Mouse (Mus musculus): ENCODE data around the gene Ckm. TPM values are rescaled to one million over a fixed set of nuclear protein-coding genes. Genes with fewer than 3 reads are reported as not detected.

Ckm gene
- polyA plus RNA-seq, 1 experiment from 2014 or later = not detected

GRCm38 (mm10) chr7:19462884-19463381 is 58.4 kb downstream of the Ckm start, which contains the start of gene Exoc3l2:
Gene Exoc3l2 (plus strand): TSS chr7:19463331.
- CTCF ChIA-PET = interaction anchor here (1.5 kb wide), 1 partner anchor 24 kb away, joined by 3 read pairs; no protein-coding TSS in a partner anchor
- no peak for DNase-seq (ENCODE audit: low read depth, low spot score)

DNA sequence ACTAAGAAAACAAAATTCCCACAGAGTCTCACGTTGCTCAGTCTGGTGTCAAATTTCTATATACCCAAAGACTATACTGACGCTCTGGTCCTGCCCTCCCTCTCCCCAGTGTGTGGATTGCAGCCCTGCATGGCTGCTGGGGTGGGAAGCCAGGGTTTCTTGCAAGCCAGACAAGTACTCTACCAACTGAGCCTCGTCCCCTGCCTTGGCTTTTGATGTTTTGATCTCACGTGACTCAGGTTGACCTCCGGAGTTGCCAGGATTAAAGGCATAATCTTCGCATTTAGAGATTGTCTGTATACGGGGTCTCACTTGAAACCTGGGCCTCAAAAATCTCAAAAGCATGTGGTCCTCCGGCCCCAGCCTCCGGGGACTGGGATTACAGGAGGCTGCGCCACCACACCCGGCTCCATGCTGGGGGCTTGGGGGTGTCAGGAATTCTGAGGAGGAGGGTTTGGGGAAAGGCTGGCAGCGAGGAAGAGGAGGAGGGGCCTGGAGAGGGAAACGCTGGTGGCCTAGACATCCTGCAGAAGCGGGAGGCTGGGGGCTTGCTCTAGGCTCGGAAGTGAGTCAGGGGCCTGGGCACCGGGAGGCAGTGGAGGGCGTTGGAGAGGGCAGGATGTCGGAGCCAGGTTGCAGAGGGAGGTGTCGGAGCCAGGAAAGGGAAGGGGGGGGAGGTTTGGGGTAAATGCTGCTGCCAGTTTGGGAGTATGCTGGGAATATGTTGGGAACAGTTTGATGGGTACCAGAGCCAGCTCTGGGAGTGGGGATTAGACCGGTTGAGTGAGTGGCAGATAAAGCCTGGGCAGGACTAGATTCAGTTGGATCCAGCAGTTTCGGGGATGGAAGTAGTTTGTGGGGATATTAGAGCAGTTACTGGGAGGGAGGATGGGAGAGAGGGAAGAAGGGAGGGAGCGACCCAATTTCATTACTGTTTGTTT is 60.1 kb downstream of the Ckm start:
- H3K27me3 ChIP-seq = peaks cover 8% of the 10 kb centered on the region
- no peak for TF ChIP-seq CTCF (IDR thresholded peaks at IDR 0.05)
- ATAC-seq = no peak
- CTCF ChIA-PET = no interaction called here
- DNase-seq (ENCODE audit: low read depth, low spot score) = no peak
- in situ Hi-C loops (cut with MboI; ENCODE audit: low pct_unique_long_range_greater_than_20kb) = loop anchor here (5.0 kb wide), 1 partner anchor 33 kb away; no protein-coding TSS in a partner anchor
- POLR2A ChIA-PET = interaction anchor here (0.6 to 1.0 kb wide), 2 partner anchors 13 to 14 kb away, joined by 4 read pairs; no protein-coding TSS in a partner anchor

More at GRCm38 (mm10) chr7:19462884-19463381, 58.4 kb downstream of the Ckm start, which contains the start of gene Exoc3l2:
- H3K27me3 ChIP-seq = no peaks in the 10 kb centered on the region
- no peak for TF ChIP-seq CTCF (IDR thresholded peaks at IDR 0.05)
- POLR2A ChIA-PET = no interaction called here
- in situ Hi-C loops (cut with MboI; ENCODE audit: low pct_unique_long_range_greater_than_20kb) = loop anchor here (5.0 kb wide), 1 partner anchor 34 kb away; no protein-coding TSS in a partner anchor
- no peak for ATAC-seq

- TF ChIP-seq CTCF (IDR thresholded peaks at IDR 0.05) = no peak
- DNase-seq (ENCODE audit: low read depth, low spot score) (no peak), ATAC-seq (no peak)
- in situ Hi-C loops (cut with MboI; ENCODE audit: low pct_unique_long_range_greater_than_20kb) = no loop called here
- ChIA-PET CTCF (interaction anchor here (1.1 to 1.3 kb wide), 2 partner anchors 8 to 124 kb away, joined by 3 to 4 read pairs; no protein-coding TSS in a partner anchor), POLR2A (interaction anchor here (0.7 kb wide), 1 partner anchor 93 kb away, joined by 4 read pairs; no protein-coding TSS in a partner anchor)
- H3K27me3 ChIP-seq = peaks cover 11% of the 10 kb centered on the region
Observed at GRCm38 (mm10) chr7:19466602-19467145, 62.1 kb downstream of the Ckm start.

DNA sequence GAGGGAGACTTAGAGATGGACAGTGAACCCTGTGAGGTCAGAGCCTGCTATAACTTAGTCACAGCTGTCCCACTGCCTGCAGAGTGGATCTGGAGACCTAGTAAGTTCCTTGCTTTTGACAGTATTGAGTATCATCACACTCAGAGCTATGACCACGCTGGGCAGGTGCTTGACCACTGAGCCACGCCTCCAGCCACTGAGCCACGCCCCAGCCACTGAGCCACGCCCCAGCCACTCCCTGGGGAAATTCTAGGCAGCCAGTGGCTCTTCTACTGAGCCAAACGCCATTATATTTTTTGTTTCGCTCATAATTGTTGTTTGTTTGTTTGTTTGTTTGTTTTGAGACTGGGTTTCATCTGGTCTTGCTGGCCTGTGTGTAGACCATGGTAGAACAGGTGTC is 63.1 kb downstream of the Ckm start:
- ChIA-PET POLR2A (no interaction called here), CTCF (interaction anchor here (0.8 kb wide), 1 partner anchor 122 kb away, joined by 3 read pairs; no protein-coding TSS in a partner anchor)
- in situ Hi-C loops (cut with MboI; ENCODE audit: low pct_unique_long_range_greater_than_20kb) = no loop called here
- DNase-seq (ENCODE audit: low read depth, low spot score) = no peak
- ATAC-seq = no peak
- TF ChIP-seq CTCF (IDR thresholded peaks at IDR 0.05) = no peak
- H3K27me3 ChIP-seq = peaks cover 19% of the 10 kb centered on the region

GRCm38 (mm10) chr7:19468279-19468678 is 63.7 kb downstream of the Ckm start:
- TF ChIP-seq CTCF (IDR thresholded peaks at IDR 0.05) = no peak
- POLR2A ChIA-PET = no interaction called here
- DNase-seq (ENCODE audit: low read depth, low spot score) (no peak), ATAC-seq (no peak)
- CTCF ChIA-PET = no interaction called here
- in situ Hi-C loops (cut with MboI; ENCODE audit: low pct_unique_long_range_greater_than_20kb) = no loop called here
- peaks cover 24% of the 10 kb centered on the region for H3K27me3 ChIP-seq

- ATAC-seq = no peak
- CTCF ChIA-PET = no interaction called here
- TF ChIP-seq CTCF (IDR thresholded peaks at IDR 0.05) = no peak
- H3K27me3 ChIP-seq = peaks cover 29% of the 10 kb centered on the region
- in situ Hi-C loops (cut with MboI; ENCODE audit: low pct_unique_long_range_greater_than_20kb) = no loop called here
- POLR2A ChIA-PET = no interaction called here
- DNase-seq (ENCODE audit: low read depth, low spot score) = no peak
Observed at GRCm38 (mm10) chr7:19469404-19469803, 64.8 kb downstream of the Ckm start.

- peaks cover 37% of the 10 kb centered on the region for H3K27me3 ChIP-seq
- POLR2A ChIA-PET = interaction anchor here (0.6 kb wide), 1 partner anchor 92 kb away, joined by 7 read pairs; no protein-coding TSS in a partner anchor
Observed at GRCm38 (mm10) chr7:19470308-19470707, 65.7 kb downstream of the Ckm start.

DNA sequence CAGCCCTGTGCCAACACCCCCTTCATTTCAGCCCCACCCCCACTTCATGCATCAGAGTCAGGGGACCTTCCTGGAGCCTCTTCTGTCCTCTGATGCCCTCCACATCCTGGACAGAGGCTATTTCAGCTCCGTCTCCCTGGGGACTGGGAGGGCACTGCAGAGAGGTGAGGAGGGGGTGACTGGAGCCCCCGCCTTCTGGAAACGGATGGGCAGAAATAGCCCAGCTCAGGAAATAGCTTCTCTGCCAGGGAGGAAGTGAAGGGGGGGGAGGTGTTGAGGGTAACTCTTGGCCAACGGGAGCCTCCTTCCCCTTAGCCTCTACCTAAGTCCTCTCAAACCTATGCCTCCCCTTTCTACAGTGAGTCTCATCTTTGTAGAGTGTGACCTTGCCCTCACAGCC is 67.8 kb downstream of the Ckm start:
- H3K27me3 ChIP-seq = peaks cover 48% of the 10 kb centered on the region
- DNase-seq (ENCODE audit: low read depth, low spot score) (no peak), ATAC-seq (no peak)
- CTCF ChIA-PET = no interaction called here
- in situ Hi-C loops (cut with MboI; ENCODE audit: low pct_unique_long_range_greater_than_20kb) = no loop called here
- POLR2A ChIA-PET = no interaction called here
- no peak for TF ChIP-seq CTCF (IDR thresholded peaks at IDR 0.05)

More at GRCm38 (mm10) chr7:19470308-19470707, 65.7 kb downstream of the Ckm start:
- no peak for TF ChIP-seq CTCF (IDR thresholded peaks at IDR 0.05)
- CTCF ChIA-PET = no interaction called here
- in situ Hi-C loops (cut with MboI; ENCODE audit: low pct_unique_long_range_greater_than_20kb) = no loop called here
- no peak for DNase-seq (ENCODE audit: low read depth, low spot score)
- no peak for ATAC-seq

Other genes starting within 250 kb of the Ckm start
- 0.08 TPM for gene Gipr, start 238.6 kb upstream of the Ckm start, polyA plus RNA-seq (2021)
- gene Eml2, start 228.4 kb upstream of the Ckm start, polyA plus RNA-seq (2021) = 73.6 TPM
- 0.19 TPM for gene Gpr4, start 192.2 kb upstream of the Ckm start, polyA plus RNA-seq (2021)
- gene Opa3, start 176.4 kb upstream of the Ckm start, polyA plus RNA-seq (2021) = 39.2 TPM
- gene Vasp, start 133.0 kb upstream of the Ckm start, polyA plus RNA-seq (2021) = 142 TPM
- gene Ppm1n, start 124.7 kb upstream of the Ckm start, polyA plus RNA-seq (2021) = 0.14 TPM
- 4.0 TPM for gene Rtn2, start 122.2 kb upstream of the Ckm start, polyA plus RNA-seq (2021)
- 72.9 TPM for gene Fosb, start 94.7 kb upstream of the Ckm start, polyA plus RNA-seq (2021)
- gene Ercc1, start 60.0 kb upstream of the Ckm start, polyA plus RNA-seq (2021) = 40.9 TPM
- 16.6 TPM for gene Cd3eap, start 45.3 kb upstream of the Ckm start, polyA plus RNA-seq (2021)
- 11.9 TPM for gene Ppp1r13l, start 45.0 kb upstream of the Ckm start, polyA plus RNA-seq (2021)
- gene Ercc2, start 22.8 kb upstream of the Ckm start, polyA plus RNA-seq (2021) = 26.2 TPM
- gene Klc3, start 672 bp upstream of the Ckm start, polyA plus RNA-seq (2021) = 44.0 TPM
- gene Mark4, start 54.0 kb downstream of the Ckm start, polyA plus RNA-seq (2021) = 34.8 TPM
- gene Exoc3l2, start 58.6 kb downstream of the Ckm start, polyA plus RNA-seq (2021) = not detected
- gene Bloc1s3, start 103.6 kb downstream of the Ckm start, polyA plus RNA-seq (2021) = 9.8 TPM
- 36.5 TPM for gene Trappc6a, start 103.6 kb downstream of the Ckm start, polyA plus RNA-seq (2021)
- 0.15 TPM for gene Nkpd1, start 113.1 kb downstream of the Ckm start, polyA plus RNA-seq (2021)
- gene Ppp1r37, start 158.3 kb downstream of the Ckm start, polyA plus RNA-seq (2021) = 65.5 TPM
- gene Zfp296, start 172.5 kb downstream of the Ckm start, polyA plus RNA-seq (2021) = 0.23 TPM
- gene Gemin7, start 172.8 kb downstream of the Ckm start, polyA plus RNA-seq (2021) = 89.6 TPM
- gene Clasrp, start 199.7 kb downstream of the Ckm start, polyA plus RNA-seq (2021) = 50.7 TPM
- gene Relb, start 224.7 kb downstream of the Ckm start, polyA plus RNA-seq (2021) = 24.5 TPM